Mouse (Mus musculus) kidney, embryonic 14.5 days (tissue): ENCODE measurements around the gene Snx18. TPM values are rescaled to one million over a fixed set of nuclear protein-coding genes. Genes with fewer than 3 reads are reported as not detected.

ENCODE experiments used
- ATAC-seq: fragments of 200-750 bp; cut with Nextera tagmentation; 2 replicates; pipeline ENCODE4 v1.8.0; 2017; ENCODE audit warnings: moderate number of reproducible peaks, mild to moderate bottlenecking, moderate TSS enrichment, moderate library complexity; ENCODE audit not compliant: low FRiP score, low TSS enrichment
- H3K27ac ChIP-seq: fragments of 300-500 bp; sonication (generic); 2 replicates; pipeline ENCODE4 v1.5.1; 2014; ENCODE audit warnings: low read depth, mild to moderate bottlenecking, low read length, moderate library complexity, mixed read lengths
- H3K27me3 ChIP-seq: fragments of 300-500 bp; sonication (generic); 2 replicates; pipeline ENCODE4 v1.6.1; 2014; ENCODE audit warnings: mild to moderate bottlenecking, low read length; ENCODE audit not compliant: control insufficient read depth, insufficient read depth
- H3K36me3 ChIP-seq: fragments of 300-500 bp; sonication (generic); 2 replicates; pipeline ENCODE4 v1.6.1; 2014; ENCODE audit warnings: low read length, mixed read lengths; ENCODE audit not compliant: control insufficient read depth, insufficient read depth
- H3K4me1 ChIP-seq: fragments of 300-500 bp; sonication (generic); 2 replicates; pipeline ENCODE4 v1.6.1; 2014; ENCODE audit warnings: low read length, mixed read lengths; ENCODE audit not compliant: control insufficient read depth, insufficient read depth
- H3K4me2 ChIP-seq: fragments of 300-500 bp; sonication (generic); replicated peaks from 2 replicates; pipeline ENCODE4 v1.6.1; 2014; ENCODE audit warnings: low read depth, mild to moderate bottlenecking, low read length
- H3K4me3 ChIP-seq: fragments of 300-500 bp; sonication (generic); 2 replicates; pipeline ENCODE4 v1.5.1; 2014; ENCODE audit warnings: mild to moderate bottlenecking, low read length
- H3K9ac ChIP-seq: fragments of 300-500 bp; sonication (generic); 2 replicates; pipeline ENCODE4 v1.6.1; 2014; ENCODE audit warnings: low read depth, mild to moderate bottlenecking, low read length, moderate library complexity
- H3K9me3 ChIP-seq: fragments of 300-500 bp; sonication (generic); 2 replicates; pipeline ENCODE4 v1.6.1; 2016; ENCODE audit warnings: low read length; ENCODE audit not compliant: control insufficient read depth
- WGBS: fragments of 180-500 bp; shearing (Covaris S2); extraction: QIAGEN DNeasy Blood & Tissue Kit; methylation state at CpG from one replicate; pipeline ENCODE4 v1.1.7; 2014; 5-methylcytosine and 5-hydroxymethylcytosine counted together
- polyA plus RNA-seq: library from polyadenylated mRNA; unstranded; fragments of >200 nt; fragmentation: Nextera tagmentation; extraction: Ambion mirVana; gene quantifications from 2 replicates; pipeline ENCODE4 v1.2.1, GENCODE M21; 2014

Snx18 gene
- polyA plus RNA-seq, 1 experiment from 2014 or later: 51.2 TPM

GRCm38 (mm10) chr13:113617338-113617890 is 950 bp downstream of the Snx18 start:
- H3K9ac ChIP-seq: peak overlapping the region; percentile 96
- H3K9me3 ChIP-seq: no peaks in the 10 kb centered on the region
- WGBS: 8% methylated on average over 49 of the region's 49 CpGs
- peak overlapping the region; percentile 68 for H3K4me3 ChIP-seq
- H3K4me1 ChIP-seq: peaks cover 28% of the 10 kb centered on the region
- no peaks in the 10 kb centered on the region for H3K27me3 ChIP-seq
- peak overlapping the region; percentile 89 for H3K4me2 ChIP-seq
- H3K36me3 ChIP-seq: 0 out of 2 replicates have a peak, but pooled peaks cover 5% of the 10 kb centered on the region
- H3K27ac ChIP-seq: peak overlapping the region; percentile 89
- 0 out of 2 replicates have a peak, but pooled peaks have one; percentile 1 for ATAC-seq

DNA sequence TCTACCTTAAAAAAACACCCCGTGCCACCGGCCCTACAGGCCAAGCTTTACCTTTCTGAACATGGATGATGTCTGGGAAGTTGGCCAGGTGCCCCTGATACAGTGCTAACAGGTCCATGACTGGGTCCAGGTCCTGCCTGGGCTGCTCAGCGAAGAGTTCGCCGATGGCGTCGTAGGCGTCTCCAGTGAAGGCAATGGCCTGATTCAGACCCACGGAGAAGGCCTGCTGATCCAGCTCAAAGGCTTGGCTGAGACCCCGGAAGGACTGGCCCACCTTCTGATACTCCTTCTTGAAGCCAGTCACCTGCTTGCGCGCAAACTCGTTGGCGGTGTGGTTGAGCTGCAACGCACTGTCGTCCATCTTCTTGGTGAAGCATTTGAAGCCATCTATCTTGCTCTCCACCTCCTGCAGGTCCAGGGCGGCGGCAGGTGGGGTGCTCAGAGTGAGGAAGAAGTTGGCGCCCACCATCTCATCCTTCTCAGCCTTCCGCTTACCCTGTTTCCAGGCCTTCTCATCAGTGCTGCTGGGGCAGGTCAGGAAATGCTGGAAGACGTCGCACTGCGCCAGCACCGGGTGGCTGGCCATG is 1.5 kb downstream of the Snx18 start:
- Histone ChIP-seq H3K4me3 (peak overlapping the region; percentile 68), H3K9me3 (no peaks in the 10 kb centered on the region), H3K9ac (peak overlapping the region; percentile 96), H3K27ac (peak overlapping the region; percentile 89), H3K27me3 (no peaks in the 10 kb centered on the region), H3K36me3 (0 out of 2 replicates have a peak, but pooled peaks cover 8% of the 10 kb centered on the region), H3K4me2 (peak overlapping the region; percentile 89), H3K4me1 (peaks cover 32% of the 10 kb centered on the region)
- no peak for ATAC-seq
- 47% methylated on average over 24 of the region's 24 CpGs for WGBS

- peak overlapping the region; percentile 89 for H3K4me2 ChIP-seq
- H3K36me3 ChIP-seq: 0 out of 2 replicates have a peak, but pooled peaks cover 10% of the 10 kb centered on the region
- H3K9me3 ChIP-seq: no peaks in the 10 kb centered on the region
- WGBS: 8% methylated on average over 8 of the region's 8 CpGs
- peak overlapping the region; percentile 96 for H3K9ac ChIP-seq
- H3K27me3 ChIP-seq: no peaks in the 10 kb centered on the region
- H3K4me3 ChIP-seq: peak overlapping the region; percentile 68
- peak overlapping the region; percentile 21; the same call in 1 of the 2 replicates for H3K27ac ChIP-seq
- no peak for ATAC-seq
- peaks cover 37% of the 10 kb centered on the region for H3K4me1 ChIP-seq
Observed at GRCm38 (mm10) chr13:113615971-113616671, 2.2 kb downstream of the Snx18 start.

DNA sequence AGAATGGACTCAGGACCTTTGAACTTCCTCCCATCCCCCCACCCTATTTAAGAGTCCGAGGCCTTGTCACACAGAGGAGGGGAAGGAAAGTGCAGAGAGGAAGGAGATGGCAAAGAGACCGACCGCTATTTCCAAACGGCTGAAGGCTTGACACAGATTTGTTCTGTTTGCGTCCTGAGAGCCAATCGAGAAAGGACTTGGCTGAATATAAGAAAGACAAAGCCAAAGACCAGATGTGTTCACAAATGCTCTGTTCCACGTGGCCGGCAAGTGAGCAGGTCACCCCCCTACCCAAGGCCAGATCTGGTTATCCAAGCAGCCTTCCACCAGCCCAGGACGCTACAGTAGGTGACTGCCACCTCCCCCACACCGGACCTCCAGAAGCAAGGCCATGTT is 2.8 kb downstream of the Snx18 start:
- peak; percentile 32; the same call in 1 of the 2 replicates for ATAC-seq
- peak overlapping the region; percentile 89 for H3K4me2 ChIP-seq
- H3K4me3 ChIP-seq: peak overlapping the region; percentile 68
- no peaks in the 10 kb centered on the region for H3K9me3 ChIP-seq
- H3K4me1 ChIP-seq: peaks cover 43% of the 10 kb centered on the region
- H3K27me3 ChIP-seq: no peaks in the 10 kb centered on the region
- 1% methylated on average over 10 of the region's 10 CpGs for WGBS
- H3K9ac ChIP-seq: peak overlapping the region; percentile 96
- peak overlapping the region; percentile 21; the same call in 1 of the 2 replicates for H3K27ac ChIP-seq
- H3K36me3 ChIP-seq: peaks cover 11% of the 10 kb centered on the region; the same call in 1 of the 2 replicates

DNA sequence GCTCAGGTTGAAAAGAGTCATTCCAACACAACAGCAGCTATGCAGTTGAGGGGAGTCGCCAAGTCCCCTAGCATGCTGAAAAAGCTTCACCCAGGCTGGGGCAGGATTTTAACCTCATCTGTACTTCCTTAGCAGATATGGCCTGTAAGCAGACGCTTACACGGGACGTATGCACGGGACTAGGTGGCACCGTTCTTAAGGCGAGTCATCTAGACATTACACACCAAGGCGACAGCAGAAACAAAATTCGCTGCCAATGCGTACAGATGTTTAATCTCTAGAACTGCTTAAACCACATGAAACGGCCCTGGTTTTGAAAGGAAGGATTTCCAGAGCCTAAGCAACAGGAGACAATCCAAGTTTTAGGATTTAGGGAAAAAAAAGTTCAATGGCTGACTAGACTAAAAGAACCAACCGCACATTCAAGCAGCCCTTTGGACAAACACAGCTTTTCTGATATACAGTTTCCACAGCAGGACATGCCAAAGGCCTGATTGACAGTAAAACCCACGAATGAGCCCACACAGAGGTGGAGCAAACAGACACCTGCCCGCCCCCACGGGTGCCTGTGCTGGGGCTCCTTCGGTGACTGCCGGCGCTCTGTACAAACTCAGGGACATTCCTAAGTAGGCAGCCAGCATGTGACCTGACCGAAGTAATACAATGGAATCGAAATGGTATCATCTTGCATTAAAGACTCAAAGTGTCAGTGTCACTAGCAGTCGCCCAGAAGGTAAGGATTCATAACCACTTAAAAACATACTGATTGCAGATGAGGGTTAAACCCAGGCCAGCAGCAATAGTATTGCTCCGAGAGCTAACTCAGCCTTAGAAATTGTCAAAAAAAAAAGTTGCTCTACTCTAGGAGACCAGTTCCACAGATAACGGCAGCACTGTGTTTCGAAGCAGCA is 3.5 kb downstream of the Snx18 start:
- Histone ChIP-seq H3K36me3 (peaks cover 14% of the 10 kb centered on the region; the same call in 1 of the 2 replicates), H3K27ac (peak overlapping the region; percentile 21; the same call in 1 of the 2 replicates), H3K9me3 (no peaks in the 10 kb centered on the region), H3K4me2 (peak overlapping the region; percentile 89), H3K9ac (peak overlapping the region; percentile 96), H3K4me1 (peaks cover 50% of the 10 kb centered on the region), H3K27me3 (no peaks in the 10 kb centered on the region), H3K4me3 (peak overlapping the region; percentile 68)
- ATAC-seq: peak; percentile 29; the same call in 1 of the 2 replicates
- WGBS: 14% methylated on average over 24 of the region's 24 CpGs

DNA sequence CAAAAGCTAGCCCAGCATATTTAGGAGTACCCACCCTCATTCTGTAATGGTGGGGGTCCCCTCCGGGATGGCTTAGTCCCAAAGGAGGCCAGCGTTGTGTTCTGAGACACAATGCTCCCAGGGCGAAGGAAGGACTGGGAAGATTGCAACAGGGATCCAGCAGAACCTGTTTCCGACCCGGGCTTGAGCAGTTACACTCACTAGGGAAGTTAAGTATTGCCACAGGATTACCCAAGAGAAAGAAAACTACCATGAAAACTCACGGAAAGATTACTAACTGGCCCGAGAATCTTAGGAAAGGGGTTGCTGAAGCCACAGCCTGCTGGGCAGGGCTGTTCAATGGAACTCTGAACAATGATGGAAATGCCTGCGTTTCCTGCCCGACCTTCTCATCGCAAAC is 4.5 kb downstream of the Snx18 start:
- Histone ChIP-seq H3K27ac (no peak overlapping the region; the same call in 1 of the 2 replicates), H3K27me3 (no peaks in the 10 kb centered on the region), H3K36me3 (peaks cover 14% of the 10 kb centered on the region; the same call in 1 of the 2 replicates), H3K4me1 (peaks cover 53% of the 10 kb centered on the region), H3K9me3 (no peaks in the 10 kb centered on the region), H3K4me3 (peak overlapping the region; percentile 68), H3K9ac (peak overlapping the region; percentile 96; the same call in 1 of the 2 replicates), H3K4me2 (peak overlapping the region; percentile 89)
- no peak for ATAC-seq
- WGBS: 45% methylated on average over 10 of the region's 10 CpGs

- peak overlapping the region; percentile 68 for H3K4me3 ChIP-seq
- peaks cover 55% of the 10 kb centered on the region for H3K4me1 ChIP-seq
- ATAC-seq: no peak
- H3K9ac ChIP-seq: peak overlapping the region; percentile 96; the same call in 1 of the 2 replicates
- H3K27me3 ChIP-seq: no peaks in the 10 kb centered on the region
- no peak overlapping the region for H3K27ac ChIP-seq
- H3K36me3 ChIP-seq: peaks cover 14% of the 10 kb centered on the region; the same call in 1 of the 2 replicates
- H3K9me3 ChIP-seq: no peaks in the 10 kb centered on the region
- WGBS: 11% methylated on average over 12 of the region's 12 CpGs
- peak overlapping the region; percentile 89 for H3K4me2 ChIP-seq
Observed at GRCm38 (mm10) chr13:113613341-113613740, 5.0 kb downstream of the Snx18 start.
